Mouse (Mus musculus) MEL (cell line): ENCODE measurements at regions not wholly inside any gene's neighbourhood (a gene's known extent, or its start where the extent isn't known, plus 50 kb on each side); places are given as distances from the start of the nearest gene placed in this dataset.
A peak's percentile ranks its signal among the peaks of the same experiment; 100 is the strongest.

ENCODE experiments used
- DNase-seq: peaks from one replicate; pipeline ENCODE4 v3.0.0; 2011; ENCODE audit warnings: low read depth, low spot score
- H3K27ac ChIP-seq: 2 replicates; pipeline ENCODE4 v1.5.1; 2012; ENCODE audit warnings: low read depth, mild to moderate bottlenecking, control low read depth, low read length, moderate library complexity; ENCODE audit not compliant: control insufficient read depth
- H3K27me3 ChIP-seq, 2 experiments: fragments of 150-350 bp in 1 of 2; sonication (generic) in 1 of 2; 2 replicates each; pipeline ENCODE4 v1.6.1; 2012; ENCODE audit warnings: low read length in 2 of 2, mild to moderate bottlenecking in 2 of 2, improper control_type of control experiment in 1 of 2, moderate library complexity in 1 of 2; ENCODE audit not compliant: insufficient read depth in 2 of 2, control insufficient read depth in 1 of 2
- H3K36me3 ChIP-seq, 2 experiments: 2 replicates each; pipeline ENCODE4 v1.6.1; 2012 to 2014; ENCODE audit warnings: low read length in 2 of 2, improper control_type of control experiment in 1 of 2, inconsistent platforms in 1 of 2, mild to moderate bottlenecking in 1 of 2; ENCODE audit not compliant: insufficient read depth in 2 of 2, control insufficient read depth in 1 of 2
- H3K4me1 ChIP-seq, 2 experiments: fragments of 150-350 bp in 1 of 2; sonication (generic) in 1 of 2; 2 replicates each; pipeline ENCODE4 v1.6.1; 2012; ENCODE audit warnings: low read length in 2 of 2, improper control_type of control experiment in 1 of 2, mild to moderate bottlenecking in 1 of 2; ENCODE audit not compliant: insufficient read depth in 2 of 2, control insufficient read depth in 1 of 2
- H3K4me3 ChIP-seq, 2 experiments: fragments of 150-350 bp in 1 of 2; sonication (generic) in 1 of 2; 2 replicates each; pipeline ENCODE4 v1.5.1; 2012; ENCODE audit warnings: low read depth in 2 of 2, low read length in 2 of 2, mild to moderate bottlenecking in 2 of 2, moderate library complexity in 2 of 2, control low read depth in 1 of 2, improper control_type of control experiment in 1 of 2; ENCODE audit not compliant: control insufficient read depth in 1 of 2, insufficient read depth in 1 of 2
- H3K79me2 ChIP-seq: 2 replicates; pipeline ENCODE4 v1.6.1; 2012; ENCODE audit warnings: mild to moderate bottlenecking, low read length, moderate library complexity; ENCODE audit not compliant: control insufficient read depth, poor library complexity, insufficient read depth
- H3K9ac ChIP-seq: 2 replicates; pipeline ENCODE4 v1.6.1; 2012; ENCODE audit warnings: low read depth, mild to moderate bottlenecking, control low read depth, low read length, moderate library complexity; ENCODE audit not compliant: control insufficient read depth, poor library complexity, severe bottlenecking
- H3K9me3 ChIP-seq: fragments of 150-350 bp; sonication (generic); replicated peaks from 2 replicates; pipeline ENCODE4 v1.6.1; 2012; ENCODE audit warnings: mild to moderate bottlenecking, low read length, improper control_type of control experiment, moderate library complexity; ENCODE audit not compliant: insufficient read depth
- BHLHE40 ChIP-seq: IDR thresholded peaks from 2 replicates; pipeline ENCODE4 v1.6.1; 2012; ENCODE audit warnings: low read depth, mild to moderate bottlenecking, inconsistent platforms, low read length, improper control_type of control experiment, borderline replicate concordance
- CHD1 ChIP-seq: IDR thresholded peaks from 2 replicates; pipeline ENCODE4 v1.6.1; 2012; ENCODE audit warnings: low read depth, mild to moderate bottlenecking, inconsistent platforms, low read length, improper control_type of control experiment
- CHD2 ChIP-seq: IDR thresholded peaks from 2 replicates; pipeline ENCODE4 v1.6.1; 2011; ENCODE audit warnings: low read length, improper control_type of control experiment
- CTCF ChIP-seq, 3 experiments: IDR thresholded peaks in 2 of 3; conservative IDR thresholded peaks in 1 of 3; 2 replicates each; pipeline ENCODE4 v1.5.1; 2011 to 2012; ENCODE audit warnings: low read length in 3 of 3, low read depth in 2 of 3, mild to moderate bottlenecking in 2 of 3, improper control_type of control experiment in 1 of 3, inconsistent platforms in 1 of 3, mixed read lengths in 1 of 3, moderate library complexity in 1 of 3; ENCODE audit not compliant: control insufficient read depth in 1 of 3, insufficient read depth in 1 of 3, poor library complexity in 1 of 3, severe bottlenecking in 1 of 3
- E2F4 ChIP-seq: IDR thresholded peaks from 2 replicates; pipeline ENCODE4 v1.6.1; 2011; ENCODE audit warnings: low read depth, low read length, improper control_type of control experiment, borderline replicate concordance
- ELF1 ChIP-seq: IDR thresholded peaks from 2 replicates; pipeline ENCODE4 v1.6.1; 2014; ENCODE audit warnings: low read depth, mild to moderate bottlenecking, inconsistent platforms, low read length, improper control_type of control experiment, moderate library complexity
- ETS1 ChIP-seq: IDR thresholded peaks from 2 replicates; pipeline ENCODE4 v1.6.1; 2012; ENCODE audit warnings: low read depth, mild to moderate bottlenecking, inconsistent platforms, low read length, improper control_type of control experiment, moderate library complexity
- GABPA ChIP-seq: IDR thresholded peaks from 2 replicates; pipeline ENCODE4 v1.6.1; 2012; ENCODE audit warnings: low read depth, mild to moderate bottlenecking, inconsistent platforms, low read length, improper control_type of control experiment, moderate library complexity
- GATA1 ChIP-seq: IDR thresholded peaks from 2 replicates; pipeline ENCODE4 v1.6.1; 2011; ENCODE audit warnings: low read depth, low read length, improper control_type of control experiment
- HCFC1 ChIP-seq: IDR thresholded peaks from 2 replicates; pipeline ENCODE4 v1.6.1; 2012; ENCODE audit warnings: low read depth, mild to moderate bottlenecking, inconsistent platforms, low read length, improper control_type of control experiment, moderate library complexity
- JUND ChIP-seq: IDR thresholded peaks from 2 replicates; pipeline ENCODE4 v1.6.1; 2011; ENCODE audit warnings: low read depth, mild to moderate bottlenecking, improper control_type of control experiment, low read length
- MAX ChIP-seq: IDR thresholded peaks from 2 replicates; pipeline ENCODE4 v1.6.1; 2011; ENCODE audit warnings: low read length, improper control_type of control experiment
- MEF2A ChIP-seq: IDR thresholded peaks from 2 replicates; pipeline ENCODE4 v1.6.1; 2014; ENCODE audit warnings: low read depth, mild to moderate bottlenecking, inconsistent platforms, low read length, improper control_type of control experiment; ENCODE audit not compliant: poor library complexity, insufficient replicate concordance, severe bottlenecking; ENCODE audit errors: extremely low read depth
- MXI1 ChIP-seq: IDR thresholded peaks from 2 replicates; pipeline ENCODE4 v1.6.1; 2011; ENCODE audit warnings: mild to moderate bottlenecking, low read depth, low read length, improper control_type of control experiment
- MYC ChIP-seq: IDR thresholded peaks from 2 replicates; pipeline ENCODE4 v1.6.1; 2011; ENCODE audit warnings: low read depth, mild to moderate bottlenecking, low read length, improper control_type of control experiment, moderate library complexity
- NRF1 ChIP-seq: IDR thresholded peaks from 2 replicates; pipeline ENCODE4 v1.6.1; 2014; ENCODE audit warnings: low read depth, mild to moderate bottlenecking, inconsistent platforms, low read length, improper control_type of control experiment, moderate library complexity; ENCODE audit not compliant: poor library complexity, insufficient read depth, severe bottlenecking
- POLR2AphosphoS2 ChIP-seq: IDR thresholded peaks from 2 replicates; pipeline ENCODE4 v1.6.1; 2011; ENCODE audit warnings: low read length, improper control_type of control experiment
- RAD21 ChIP-seq: IDR thresholded peaks from 2 replicates; pipeline ENCODE4 v1.6.1; 2011; ENCODE audit warnings: mild to moderate bottlenecking, low read depth, low read length, improper control_type of control experiment
- SIN3A ChIP-seq: IDR thresholded peaks from 2 replicates; pipeline ENCODE4 v1.6.1; 2012; ENCODE audit warnings: low read length, improper control_type of control experiment, inconsistent platforms
- SMC3 ChIP-seq: IDR thresholded peaks from 2 replicates; pipeline ENCODE4 v1.6.1; 2011; ENCODE audit warnings: low read depth, low read length, improper control_type of control experiment
- TBP ChIP-seq: IDR thresholded peaks from 2 replicates; pipeline ENCODE4 v1.8.0; 2011; ENCODE audit warnings: low read depth, low read length, improper control_type of control experiment
- TCF12 ChIP-seq: IDR thresholded peaks from 2 replicates; pipeline ENCODE4 v1.6.1; 2014; ENCODE audit warnings: low read depth, mild to moderate bottlenecking, inconsistent platforms, low read length, improper control_type of control experiment, moderate library complexity
- USF1 ChIP-seq: IDR thresholded peaks from 2 replicates; pipeline ENCODE4 v1.6.1; 2014; ENCODE audit warnings: low read depth, mild to moderate bottlenecking, inconsistent platforms, low read length, improper control_type of control experiment, moderate library complexity
- ZC3H11A ChIP-seq: IDR thresholded peaks from 2 replicates; pipeline ENCODE4 v1.6.1; 2012; ENCODE audit warnings: low read depth, mild to moderate bottlenecking, inconsistent platforms, low read length, improper control_type of control experiment
- ZKSCAN1 ChIP-seq: IDR thresholded peaks from 2 replicates; pipeline ENCODE4 v1.6.1; 2012; ENCODE audit warnings: low read depth, mild to moderate bottlenecking, inconsistent platforms, low read length, improper control_type of control experiment, moderate library complexity
- ZMIZ1 ChIP-seq: IDR thresholded peaks from 2 replicates; pipeline ENCODE4 v1.6.1; 2012; ENCODE audit warnings: low read depth, mild to moderate bottlenecking, inconsistent platforms, low read length, improper control_type of control experiment, moderate library complexity
- ZNF384 ChIP-seq: IDR thresholded peaks from 2 replicates; pipeline ENCODE4 v1.6.1; 2012; ENCODE audit warnings: low read depth, mild to moderate bottlenecking, inconsistent platforms, low read length, improper control_type of control experiment

DNA sequence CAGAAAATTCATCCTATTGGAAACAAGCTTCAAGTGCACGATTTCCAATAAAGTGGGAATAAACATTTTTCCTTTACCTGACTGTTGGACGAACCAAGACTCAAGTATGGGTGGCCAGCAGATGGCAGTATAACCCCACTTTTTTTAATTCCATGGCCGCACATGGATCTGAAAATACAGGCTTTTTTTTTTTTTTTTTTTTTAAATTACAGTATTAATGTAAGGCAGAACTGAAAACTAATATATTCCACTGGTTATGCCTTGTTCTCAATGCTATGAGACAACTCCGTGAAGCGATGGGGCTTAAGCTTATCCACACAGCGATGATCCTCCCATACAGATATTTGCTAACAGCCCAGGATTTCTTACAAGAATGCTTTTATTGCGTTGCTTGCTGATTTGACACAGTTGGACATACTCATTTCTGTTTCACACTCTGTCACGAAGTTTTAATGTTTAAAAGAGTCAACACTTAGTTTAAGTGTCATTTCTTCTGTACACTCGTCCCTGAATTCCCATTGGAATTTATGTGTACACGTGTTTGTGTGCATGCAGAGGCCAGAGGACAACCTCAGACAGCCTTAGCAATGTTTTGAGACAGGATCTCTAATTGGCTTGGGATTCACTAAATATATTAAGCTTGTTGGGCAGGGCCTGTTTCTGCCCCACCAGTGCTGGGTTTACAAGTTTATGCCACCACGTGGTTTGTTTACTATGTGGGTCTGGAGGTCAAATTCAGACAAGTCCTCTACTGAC, 332.3 kb downstream of the D3Ertd751e start:
- Histone ChIP-seq H3K27me3 (no peaks in the 10 kb centered on the region; a peak in 1 of 4 replicates), H3K4me3 (no peak overlapping the region), H3K4me1 (no peaks in the 10 kb centered on the region), H3K27ac (no peak overlapping the region), H3K79me2 (no peaks in the 10 kb centered on the region), H3K9ac (no peak overlapping the region), H3K9me3 (no peaks in the 10 kb centered on the region), H3K36me3 (no peaks in the 10 kb centered on the region)
- peak; percentile 46 for TF ChIP-seq SMC3
- TF ChIP-seq SIN3A = no peak
- TF ChIP-seq ZNF384 = peak; percentile 86
- no peak for TF ChIP-seq HCFC1
- TF ChIP-seq TBP = no peak
- no peak for TF ChIP-seq GABPA
- TF ChIP-seq CHD2 = no peak
- TF ChIP-seq ZC3H11A = peak; percentile 37; the same call in 1 of the 2 replicates
- TF ChIP-seq USF1 = no peak
- TF ChIP-seq CTCF (IDR thresholded peaks at IDR 0.05 in 2 of 3, conservative IDR thresholded peaks at IDR 0.05 in 1 of 3; ENCODE audit: control insufficient read depth in 1 of 3, insufficient read depth in 1 of 3, low read depth in 2 of 3, low read length in 3 of 3, poor library complexity in 1 of 3, severe bottlenecking in 1 of 3) = peak in 2 of 3 experiments; percentile 8 to 39; a peak in 3 of 6 replicates
- TF ChIP-seq ETS1 = no peak
- no peak for TF ChIP-seq NRF1
- no peak for TF ChIP-seq CHD1
- TF ChIP-seq JUND = no peak
- TF ChIP-seq RAD21 = peak; percentile 62
- no peak for TF ChIP-seq TCF12
- no peak for TF ChIP-seq GATA1
- TF ChIP-seq ZKSCAN1 = no peak
- DNase-seq = peak; percentile 20

DNA sequence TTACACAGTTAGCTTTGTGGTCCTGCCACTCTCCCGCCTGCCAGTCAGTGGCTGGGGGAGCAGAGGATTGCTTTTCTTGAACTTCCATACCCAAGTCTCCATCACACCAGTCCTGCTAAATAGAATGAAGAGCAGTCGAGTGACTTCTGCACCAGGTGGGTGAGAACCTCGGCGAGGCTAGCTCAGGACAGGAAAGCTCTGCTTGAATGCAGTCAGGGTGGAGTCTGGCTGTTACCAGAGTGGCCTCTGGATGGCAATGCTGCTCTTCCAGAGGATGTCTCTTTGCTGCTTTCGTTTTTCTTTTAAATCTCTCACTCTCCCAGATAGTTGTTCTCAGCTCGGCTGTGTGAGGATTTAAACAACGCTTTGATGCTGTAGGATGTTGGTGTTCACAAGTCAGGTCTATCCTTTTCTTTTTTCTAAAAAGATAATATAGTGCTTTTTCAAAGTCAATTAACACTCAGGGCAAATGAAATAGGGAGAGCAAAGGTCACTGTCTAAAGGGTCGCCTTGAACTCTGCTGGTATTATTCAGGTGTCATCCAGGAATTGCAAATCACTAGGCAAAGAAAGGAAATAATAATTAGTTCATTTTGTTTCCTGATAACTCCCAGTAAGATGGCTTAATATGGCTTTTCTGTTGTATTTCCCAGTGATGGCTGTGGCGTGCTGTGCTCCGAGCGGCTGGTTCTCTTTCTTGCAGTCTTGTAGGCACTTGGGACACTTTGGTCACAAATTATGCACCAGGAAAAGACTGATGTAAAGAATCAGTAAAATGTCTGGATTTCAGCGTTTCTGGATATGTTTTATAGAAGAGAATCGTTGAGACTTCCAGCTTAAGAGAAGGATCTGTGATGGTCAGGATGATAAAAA, 368.8 kb downstream of the D3Ertd751e start:
- no peak for DNase-seq
- Histone ChIP-seq H3K4me3 (no peak overlapping the region), H3K36me3 (no peaks in the 10 kb centered on the region), H3K4me1 (no peaks in the 10 kb centered on the region), H3K27ac (no peak overlapping the region), H3K79me2 (no peaks in the 10 kb centered on the region), H3K9me3 (no peaks in the 10 kb centered on the region), H3K9ac (no peak overlapping the region), H3K27me3 (no peaks in the 10 kb centered on the region)
- no peak for TF ChIP-seq MEF2A
- no peak for TF ChIP-seq HCFC1
- TF ChIP-seq TCF12 = no peak
- no peak for TF ChIP-seq JUND
- no peak for TF ChIP-seq E2F4
- TF ChIP-seq BHLHE40 = no peak
- TF ChIP-seq CTCF (IDR thresholded peaks at IDR 0.05 in 2 of 3, conservative IDR thresholded peaks at IDR 0.05 in 1 of 3; ENCODE audit: control insufficient read depth in 1 of 3, insufficient read depth in 1 of 3, low read depth in 2 of 3, low read length in 3 of 3, poor library complexity in 1 of 3, severe bottlenecking in 1 of 3) = no peak
- TF ChIP-seq ELF1 = no peak
- no peak for TF ChIP-seq POLR2AphosphoS2
- no peak for TF ChIP-seq MYC
- no peak for TF ChIP-seq CHD2
- TF ChIP-seq MAX = no peak
- no peak for TF ChIP-seq SIN3A
- no peak for TF ChIP-seq CHD1
- TF ChIP-seq ZKSCAN1 = no peak
- TF ChIP-seq NRF1 = no peak
- TF ChIP-seq ZNF384 = no peak
- TF ChIP-seq MXI1 = no peak
- no peak for TF ChIP-seq ZMIZ1
